Mouse (Mus musculus): ENCODE measurements around the gene Crebrf. TPM values are rescaled to one million over a fixed set of nuclear protein-coding genes. Genes with fewer than 3 reads are reported as not detected.

Crebrf gene
- polyA plus RNA-seq, 1 experiment from 2014 or later = 4.7 TPM

- WGBS (ENCODE audit: insufficient replicate concordance) = 37% methylated on average over 7 of the region's 7 CpGs
- no peaks in the 10 kb centered on the region for H3K9me3 ChIP-seq (replicated peaks)
- peaks cover 12% of the 10 kb centered on the region for H3K36me3 ChIP-seq (replicated peaks)
- ATAC-seq (ENCODE audit: insufficient read depth) = no peak; the same call in 1 of the 2 replicates
- peaks cover 69% of the 10 kb centered on the region for H3K4me1 ChIP-seq (replicated peaks)
- H3K9ac ChIP-seq = no peak overlapping the region
- no peak overlapping the region for H3K4me3 ChIP-seq (replicated peaks)
- no peaks in the 10 kb centered on the region for H3K27me3 ChIP-seq
- H3K27ac ChIP-seq (replicated peaks) = peak overlapping the region; percentile 2; the same call in 1 of the 2 replicates
- no peak overlapping the region for H3K4me2 ChIP-seq
These were observed 8.4 kb upstream of the Crebrf start for GRCm38 (mm10) chr17:26707066-26707465.

- peak overlapping the region; percentile 78; the same call in 1 of the 2 replicates for H3K27ac ChIP-seq (replicated peaks)
- no peaks in the 10 kb centered on the region for H3K27me3 ChIP-seq
- no peak for ATAC-seq (ENCODE audit: insufficient read depth)
- no peak overlapping the region for H3K4me2 ChIP-seq
- no peak overlapping the region for H3K4me3 ChIP-seq (replicated peaks)
- peaks cover 12% of the 10 kb centered on the region for H3K36me3 ChIP-seq (replicated peaks)
- no peak overlapping the region for H3K9ac ChIP-seq
- H3K9me3 ChIP-seq (replicated peaks) = no peaks in the 10 kb centered on the region
- H3K4me1 ChIP-seq (replicated peaks) = peaks cover 58% of the 10 kb centered on the region
These were observed 7.0 kb upstream of the Crebrf start for GRCm38 (mm10) chr17:26708499-26708898.

DNA sequence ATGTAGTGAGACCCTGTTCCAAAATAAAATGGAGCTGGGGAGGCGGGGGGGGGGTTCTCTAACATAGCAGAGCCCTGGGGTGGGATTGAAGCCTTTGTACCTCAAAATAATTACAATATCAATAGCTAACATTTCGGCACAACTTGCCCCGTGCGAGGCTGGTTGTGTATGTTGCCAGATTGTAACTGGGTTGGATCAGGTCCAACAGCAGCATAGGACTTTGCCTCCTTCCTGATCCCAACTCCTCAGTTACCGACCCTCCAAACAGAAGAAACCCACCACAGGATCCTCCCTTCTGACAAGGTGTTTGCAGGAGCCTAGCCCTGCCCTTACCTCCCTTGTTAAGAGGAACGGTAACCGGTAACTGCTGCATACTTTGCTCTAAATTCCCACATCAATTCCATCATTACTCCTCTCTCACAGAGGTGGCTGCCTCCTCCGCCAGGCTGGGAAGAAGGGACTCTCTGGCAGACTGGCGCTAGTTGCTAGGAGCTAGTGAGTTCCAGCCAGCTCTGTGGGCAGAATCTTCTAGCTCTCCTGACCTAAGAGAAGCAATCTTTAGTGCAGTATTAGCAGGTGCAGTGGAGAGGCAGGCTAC, 6.4 kb upstream of the Crebrf start:
- Histone ChIP-seq H3K4me1 (replicated peaks) (peaks cover 61% of the 10 kb centered on the region), H3K9ac (no peak overlapping the region), H3K36me3 (replicated peaks) (peaks cover 6% of the 10 kb centered on the region), H3K27me3 (no peaks in the 10 kb centered on the region), H3K4me3 (replicated peaks) (no peak overlapping the region), H3K4me2 (peak overlapping the region; percentile 48), H3K9me3 (replicated peaks) (no peaks in the 10 kb centered on the region), H3K27ac (replicated peaks) (peak overlapping the region; percentile 78)
- 51% methylated on average over 9 of the region's 9 CpGs for WGBS (ENCODE audit: insufficient replicate concordance)
- ATAC-seq (ENCODE audit: insufficient read depth) = no peak

DNA sequence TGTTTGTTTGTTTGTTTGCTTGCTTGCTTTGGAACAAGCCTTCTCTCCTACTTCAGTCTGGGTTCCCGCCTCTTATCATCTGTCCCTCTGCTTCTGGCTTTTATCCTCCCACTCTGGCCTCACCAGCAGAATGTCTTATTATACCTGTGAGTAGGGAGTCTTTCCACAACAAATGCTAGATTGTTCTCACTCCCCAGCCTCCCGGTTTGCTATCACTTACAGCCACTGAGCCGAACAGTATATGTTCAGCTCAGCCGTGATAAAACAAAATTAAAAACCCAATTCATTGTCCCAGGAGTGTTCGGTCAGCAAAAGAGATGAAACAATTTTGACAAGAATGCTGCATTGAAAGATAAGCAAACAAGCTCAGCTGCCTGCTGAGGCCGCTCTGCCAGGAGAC, 5.4 kb upstream of the Crebrf start:
- Histone ChIP-seq H3K27me3 (no peaks in the 10 kb centered on the region), H3K27ac (replicated peaks) (peak overlapping the region; percentile 78), H3K9ac (peak overlapping the region; percentile 38; the same call in 1 of the 2 replicates), H3K4me3 (replicated peaks) (no peak overlapping the region), H3K4me2 (peak overlapping the region; percentile 48), H3K4me1 (replicated peaks) (peaks cover 71% of the 10 kb centered on the region), H3K36me3 (replicated peaks) (no peaks in the 10 kb centered on the region), H3K9me3 (replicated peaks) (no peaks in the 10 kb centered on the region)
- ATAC-seq (ENCODE audit: insufficient read depth) = peak; percentile 53
- 11% methylated on average over 6 of the region's 6 CpGs for WGBS (ENCODE audit: insufficient replicate concordance)

DNA sequence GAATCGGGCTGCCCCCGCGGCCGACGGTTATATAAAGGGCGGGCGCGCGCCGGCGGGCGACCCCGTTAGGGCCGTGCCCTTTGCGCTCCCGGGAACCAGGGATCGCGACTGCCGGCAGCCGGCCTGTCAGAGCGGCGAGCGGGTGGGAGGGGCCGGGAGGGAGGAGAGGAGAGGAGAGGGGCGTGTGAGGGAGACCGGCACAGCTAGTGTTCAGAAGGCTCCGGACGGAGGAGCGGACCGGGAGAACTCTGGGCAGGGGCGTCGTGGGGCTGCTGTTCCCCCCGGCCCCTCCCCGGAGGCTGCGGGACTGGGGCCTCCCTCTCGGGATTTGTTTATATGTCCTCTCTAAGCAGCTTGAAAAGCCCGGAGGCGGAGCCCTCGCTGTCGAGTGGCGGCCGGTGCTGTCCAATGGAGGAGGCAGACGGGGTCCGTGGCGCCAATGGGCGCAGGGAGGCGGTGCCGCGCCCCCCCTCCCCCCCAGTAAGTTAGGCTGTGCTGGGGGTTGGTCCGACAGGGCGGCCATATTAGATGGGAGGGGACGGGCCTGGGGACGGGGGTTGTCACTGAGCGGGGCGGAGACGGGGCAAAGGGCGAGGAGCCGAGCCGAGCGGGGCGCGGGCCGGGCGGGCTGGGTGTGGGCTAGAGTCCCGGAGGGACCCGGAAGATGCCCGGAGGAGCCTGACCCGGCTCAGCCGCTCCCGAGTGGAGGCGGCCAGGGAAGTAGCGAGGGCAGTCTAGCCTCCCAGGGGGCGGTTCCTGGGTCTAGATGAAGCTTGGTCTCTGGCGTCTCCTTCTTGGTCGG, 667 bp downstream of the Crebrf start:
- Histone ChIP-seq H3K4me2 (peak overlapping the region; percentile 81), H3K4me3 (replicated peaks) (peak overlapping the region; percentile 98), H3K36me3 (replicated peaks) (no peaks in the 10 kb centered on the region), H3K9ac (peak overlapping the region; percentile 70), H3K27me3 (no peaks in the 10 kb centered on the region), H3K9me3 (replicated peaks) (no peaks in the 10 kb centered on the region), H3K27ac (replicated peaks) (peak overlapping the region; percentile 85), H3K4me1 (replicated peaks) (peaks cover 48% of the 10 kb centered on the region)
- under 1% methylated on average over 71 of the region's 75 CpGs for WGBS (ENCODE audit: insufficient replicate concordance)
- peak; percentile 98 for ATAC-seq (ENCODE audit: insufficient read depth)

DNA sequence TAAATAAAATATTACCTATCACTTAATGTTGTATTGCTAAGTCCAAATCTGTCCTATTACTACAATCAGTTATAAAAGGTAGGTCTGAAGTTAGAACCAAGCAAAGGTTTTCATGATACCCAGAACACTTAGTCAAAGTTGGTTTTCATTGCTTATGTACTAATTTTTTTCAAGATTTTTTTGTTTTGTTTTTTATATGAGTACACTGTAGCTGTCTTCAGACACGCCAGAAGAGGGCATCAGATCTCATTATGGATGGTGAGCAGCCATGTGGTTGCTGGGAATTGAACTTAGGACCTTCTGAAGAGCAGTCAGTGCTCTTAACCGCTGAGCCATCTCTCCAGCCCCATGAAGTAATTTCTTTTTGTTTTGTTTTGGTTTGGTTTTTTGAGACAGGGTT, 2.4 kb downstream of the Crebrf start:
- Histone ChIP-seq H3K9ac (no peak overlapping the region), H3K4me2 (no peak overlapping the region), H3K27ac (replicated peaks) (no peak overlapping the region), H3K27me3 (no peaks in the 10 kb centered on the region), H3K9me3 (replicated peaks) (no peaks in the 10 kb centered on the region), H3K36me3 (replicated peaks) (no peaks in the 10 kb centered on the region), H3K4me1 (replicated peaks) (peaks cover 60% of the 10 kb centered on the region), H3K4me3 (replicated peaks) (no peak overlapping the region)
- no peak for ATAC-seq (ENCODE audit: insufficient read depth)
- 58% methylated on average over 2 of the region's 2 CpGs for WGBS (ENCODE audit: insufficient replicate concordance)

DNA sequence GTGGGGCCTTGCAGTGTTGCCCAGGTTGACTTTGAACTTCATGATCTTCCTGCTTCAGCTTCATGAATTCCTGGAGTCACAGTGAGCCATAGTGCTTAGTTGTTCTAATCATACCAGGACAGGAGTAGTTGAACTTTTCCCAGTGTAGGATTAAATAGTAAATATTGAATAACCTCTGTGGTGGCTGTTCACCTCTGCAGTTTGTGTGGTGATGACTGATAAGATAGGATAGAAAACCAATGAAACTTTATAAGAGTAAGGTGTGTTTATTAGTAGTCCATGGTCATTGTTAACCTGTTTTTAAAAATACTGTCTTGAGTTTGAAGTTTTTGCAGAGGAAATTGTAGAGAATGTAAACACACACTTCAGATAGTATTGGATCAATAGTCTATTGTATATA, 4.0 kb downstream of the Crebrf start:
- H3K9ac ChIP-seq = no peak overlapping the region
- ATAC-seq (ENCODE audit: insufficient read depth) = no peak
- 0 out of 2 replicates have a peak overlapping the region, but pooled peaks have one; percentile 0 for H3K4me2 ChIP-seq
- no peaks in the 10 kb centered on the region for H3K36me3 ChIP-seq (replicated peaks)
- H3K27me3 ChIP-seq = no peaks in the 10 kb centered on the region
- peaks cover 65% of the 10 kb centered on the region for H3K4me1 ChIP-seq (replicated peaks)
- no peaks in the 10 kb centered on the region for H3K9me3 ChIP-seq (replicated peaks)
- no peak overlapping the region for H3K4me3 ChIP-seq (replicated peaks)
- peak overlapping the region; percentile 45; the same call in 1 of the 2 replicates for H3K27ac ChIP-seq (replicated peaks)

GRCm38 (mm10) chr17:26721802-26722201, 6.4 kb downstream of the Crebrf start:
- H3K9me3 ChIP-seq (replicated peaks) = no peaks in the 10 kb centered on the region
- no peaks in the 10 kb centered on the region for H3K27me3 ChIP-seq
- H3K4me1 ChIP-seq (replicated peaks) = peaks cover 74% of the 10 kb centered on the region
- no peak overlapping the region for H3K4me3 ChIP-seq (replicated peaks)
- WGBS (ENCODE audit: insufficient replicate concordance) = 27% methylated on average over 2 of the region's 2 CpGs
- H3K9ac ChIP-seq = no peak overlapping the region
- H3K36me3 ChIP-seq (replicated peaks) = no peaks in the 10 kb centered on the region
- no peak overlapping the region for H3K4me2 ChIP-seq
- no peak for ATAC-seq (ENCODE audit: insufficient read depth)
- peak overlapping the region; percentile 41; the same call in 1 of the 2 replicates for H3K27ac ChIP-seq (replicated peaks)

DNA sequence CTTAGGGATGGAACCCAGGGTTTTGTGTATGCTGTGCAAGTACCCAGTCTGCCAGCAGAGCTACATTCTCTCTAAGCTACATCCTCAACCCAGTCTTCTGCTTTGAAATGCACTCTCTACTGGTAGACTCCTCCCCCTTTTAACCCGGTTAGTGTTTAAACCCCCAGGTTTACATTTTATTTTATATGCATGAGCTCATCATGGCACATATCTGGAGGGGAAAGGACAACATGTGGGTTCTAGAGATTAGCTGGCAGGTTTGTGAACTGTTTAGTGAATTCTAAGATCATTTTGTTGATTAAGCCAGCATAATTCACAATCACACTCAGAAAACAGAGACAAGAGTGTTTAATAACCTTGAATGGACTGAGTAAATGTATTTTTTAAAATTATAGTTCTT, 9.3 kb downstream of the Crebrf start:
- H3K9me3 ChIP-seq (replicated peaks) = no peaks in the 10 kb centered on the region
- no peak overlapping the region for H3K4me3 ChIP-seq (replicated peaks)
- H3K4me1 ChIP-seq (replicated peaks) = peaks cover 62% of the 10 kb centered on the region
- peak; percentile 28; the same call in 1 of the 2 replicates for ATAC-seq (ENCODE audit: insufficient read depth)
- 21% methylated on average over 1 of the region's 1 CpGs for WGBS (ENCODE audit: insufficient replicate concordance)
- H3K27me3 ChIP-seq = no peaks in the 10 kb centered on the region
- H3K4me2 ChIP-seq = no peak overlapping the region
- no peak overlapping the region for H3K9ac ChIP-seq
- H3K36me3 ChIP-seq (replicated peaks) = no peaks in the 10 kb centered on the region
- H3K27ac ChIP-seq (replicated peaks) = no peak overlapping the region

DNA sequence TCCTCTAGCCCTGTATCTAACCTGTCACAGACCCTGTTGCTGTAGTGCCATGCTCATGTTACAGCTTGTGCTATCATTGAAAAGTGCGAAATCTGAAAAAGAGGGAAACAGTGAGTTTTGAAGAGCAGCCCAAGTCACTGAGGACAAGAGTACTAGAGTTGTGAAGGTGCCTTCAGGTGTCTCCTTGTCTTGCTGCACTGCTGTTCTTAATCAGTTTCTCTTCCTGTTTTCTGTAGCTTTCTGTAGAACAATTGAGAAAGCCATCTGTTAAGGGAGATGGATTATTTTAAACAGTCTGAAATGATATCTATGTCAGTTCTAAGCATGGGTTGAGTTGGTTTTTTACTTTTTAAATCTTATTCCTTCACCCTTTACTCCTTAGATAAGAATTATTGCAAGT, 11.2 kb downstream of the Crebrf start:
- no peak for ATAC-seq (ENCODE audit: insufficient read depth)
- no peaks in the 10 kb centered on the region for H3K36me3 ChIP-seq (replicated peaks)
- no peak overlapping the region for H3K4me2 ChIP-seq
- no peak overlapping the region for H3K4me3 ChIP-seq (replicated peaks)
- H3K9ac ChIP-seq = no peak overlapping the region
- H3K4me1 ChIP-seq (replicated peaks) = peaks cover 44% of the 10 kb centered on the region
- no peaks in the 10 kb centered on the region for H3K27me3 ChIP-seq
- WGBS (ENCODE audit: insufficient replicate concordance) = 60% methylated on average over 1 of the region's 1 CpGs
- H3K9me3 ChIP-seq (replicated peaks) = no peaks in the 10 kb centered on the region
- H3K27ac ChIP-seq (replicated peaks) = no peak overlapping the region

- ATAC-seq (ENCODE audit: insufficient read depth) = no peak
- Histone ChIP-seq H3K36me3 (replicated peaks) (no peaks in the 10 kb centered on the region), H3K4me2 (no peak overlapping the region), H3K4me1 (replicated peaks) (peaks cover 38% of the 10 kb centered on the region), H3K27me3 (no peaks in the 10 kb centered on the region), H3K27ac (replicated peaks) (no peak overlapping the region), H3K9me3 (replicated peaks) (no peaks in the 10 kb centered on the region), H3K9ac (no peak overlapping the region), H3K4me3 (replicated peaks) (no peak overlapping the region)
- WGBS (ENCODE audit: insufficient replicate concordance) = 52% methylated on average over 3 of the region's 3 CpGs
These were observed 11.8 kb downstream of the Crebrf start for GRCm38 (mm10) chr17:26727110-26727755.
